Mouse (Mus musculus): ENCODE measurements at regions not wholly inside any gene's neighbourhood (a gene's known extent, or its start where the extent isn't known, plus 50 kb on each side); places are given as distances from the start of the nearest gene placed in this dataset.
A peak's percentile ranks its signal among the peaks of the same experiment; 100 is the strongest.

DNA sequence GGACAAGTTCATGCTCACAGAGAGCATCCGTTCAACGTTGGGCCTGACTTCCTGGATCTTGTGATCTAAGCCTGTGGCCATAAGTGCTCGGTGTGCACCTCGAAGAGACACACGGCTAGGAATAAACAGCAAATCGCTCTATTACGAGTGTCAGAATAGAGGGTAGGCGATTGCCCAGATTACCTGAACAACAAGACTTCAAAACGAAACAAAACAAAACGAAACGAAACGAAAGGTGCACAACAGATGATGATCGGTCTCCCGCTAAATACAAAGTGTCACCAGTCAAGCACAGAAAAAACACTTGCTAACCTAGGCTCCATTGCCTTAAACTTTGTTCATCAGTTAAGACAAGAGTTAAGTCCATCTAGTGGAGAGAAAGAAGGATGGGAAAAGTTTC, 67.4 kb downstream of the Pdia4 start:
- DNase-seq: peak in 1 of 2 experiments; percentile 4

DNA sequence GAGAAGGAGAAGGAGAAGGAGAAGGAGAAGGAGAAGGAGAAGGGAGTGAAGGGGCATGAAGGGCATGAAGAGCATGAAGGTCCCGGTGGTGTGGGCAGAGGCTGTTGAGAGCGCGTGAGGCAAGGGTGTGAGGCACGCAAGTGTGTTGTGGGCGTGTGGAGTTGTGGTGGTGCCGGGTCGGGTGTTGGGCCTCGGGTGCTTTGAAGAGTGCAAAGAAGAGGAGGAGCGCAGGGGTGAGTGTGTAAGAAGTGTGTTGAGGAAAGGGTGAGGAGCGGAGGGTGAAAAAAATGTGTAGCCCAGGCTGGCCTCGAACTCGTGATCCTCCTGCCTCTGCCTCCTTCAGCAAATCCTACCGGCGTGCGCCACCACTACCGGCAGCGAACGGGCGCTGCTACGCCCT, 69.4 kb downstream of the Pdia4 start:
- peak; percentile 18 to 46 for DNase-seq

- DNase-seq: peak; percentile 27 to 41
Observed at GRCm38 (mm10) chr6:47740216-47740615, 73.0 kb downstream of the Pdia4 start.

- peak; percentile 65 to 80 for DNase-seq
Observed at GRCm38 (mm10) chr6:47739696-47740095, 73.5 kb downstream of the Pdia4 start.

GRCm38 (mm10) chr6:47737972-47738371, 75.3 kb downstream of the Pdia4 start:
- DNase-seq: peak; percentile 4 to 9

Data from cerebellum, adult 18-20 months (tissue).